Mouse (Mus musculus) heart, adult 2 months (tissue): ENCODE data around the gene Aanat.
A peak's percentile ranks its signal among the peaks of the same experiment; 100 is the strongest.

Source experiments
- CTCF ChIP-seq: fragments of 200-600 bp; IDR thresholded peaks from 2 replicates; pipeline ENCODE4 v1.8.1; 2022; ENCODE audit warnings: antibody characterized with exemption, mild to moderate bottlenecking, moderate library complexity
- EP300 ChIP-seq: fragments of 200-500 bp; IDR thresholded peaks from 2 replicates; pipeline ENCODE4 v1.6.1; 2011; ENCODE audit warnings: low read depth, low read length, control low read depth; ENCODE audit not compliant: insufficient read depth
- POLR2A ChIP-seq: fragments of 200-500 bp; IDR thresholded peaks from 2 replicates; pipeline ENCODE4 v1.6.1; 2011; ENCODE audit warnings: mild to moderate bottlenecking, low read depth, low read length, control low read depth; ENCODE audit not compliant: insufficient read depth

GRCm38 (mm10) chr11:116624131-116624832 is 38.0 kb downstream of the Aanat start:
- peak; percentile 18 for TF ChIP-seq CTCF
- TF ChIP-seq POLR2A = peak; percentile 70
- TF ChIP-seq EP300 = 0 out of 2 replicates have a peak, but pooled peaks have one; percentile 21
